Mouse (Mus musculus) midbrain, embryonic 12.5 days (tissue): ENCODE measurements around the gene Rdh19. TPM values are rescaled to one million over a fixed set of nuclear protein-coding genes. Genes with fewer than 3 reads are reported as not detected.
"Not testable (repeated sequence)": the region's sequence is repeated elsewhere in the genome, so short reads cannot be mapped to it uniquely, and the experiment has no call there.

Experiments
- ATAC-seq: fragments of 200-750 bp; cut with Nextera tagmentation; 2 replicates; pipeline ENCODE4 v1.8.0; 2017; ENCODE audit warnings: low read depth, moderate TSS enrichment, moderate library complexity; ENCODE audit not compliant: low FRiP score
- H3K27ac ChIP-seq: fragments of 300-500 bp; sonication (generic); replicated peaks from 2 replicates; pipeline ENCODE4 v1.5.1; 2016; ENCODE audit warnings: mild to moderate bottlenecking
- H3K27me3 ChIP-seq: fragments of 300-500 bp; sonication (generic); 2 replicates; pipeline ENCODE4 v1.6.1; 2016; ENCODE audit warnings: mild to moderate bottlenecking
- H3K36me3 ChIP-seq: fragments of 300-500 bp; sonication (generic); 2 replicates; pipeline ENCODE4 v1.6.1; 2016
- H3K4me1 ChIP-seq: fragments of 300-500 bp; sonication (generic); 2 replicates; pipeline ENCODE4 v1.6.1; 2016
- H3K4me2 ChIP-seq: fragments of 300-500 bp; sonication (generic); replicated peaks from 2 replicates; pipeline ENCODE4 v1.6.1; 2016; ENCODE audit warnings: mild to moderate bottlenecking, moderate library complexity
- H3K4me3 ChIP-seq: fragments of 300-500 bp; sonication (generic); 2 replicates; pipeline ENCODE4 v1.5.1; 2016; ENCODE audit warnings: mild to moderate bottlenecking
- H3K9ac ChIP-seq: fragments of 300-500 bp; sonication (generic); replicated peaks from 2 replicates; pipeline ENCODE4 v1.6.1; 2016; ENCODE audit warnings: mild to moderate bottlenecking, moderate library complexity
- H3K9me3 ChIP-seq: fragments of 300-500 bp; sonication (generic); 2 replicates; pipeline ENCODE4 v1.6.1; 2016; ENCODE audit warnings: mild to moderate bottlenecking
- WGBS: fragments of 180-500 bp; shearing (Covaris S2); methylation state at CpG from one replicate; pipeline ENCODE4 v1.1.7; 2016; 5-methylcytosine and 5-hydroxymethylcytosine counted together
- polyA plus RNA-seq: library from polyadenylated mRNA; unstranded; fragments of >200 nt; fragmentation: Nextera tagmentation; extraction: Ambion mirVana; gene quantifications from 2 replicates; pipeline ENCODE4 v1.2.1, GENCODE M21; 2016

Rdh19 gene
- polyA plus RNA-seq, 1 experiment from 2014 or later: not detected

DNA sequence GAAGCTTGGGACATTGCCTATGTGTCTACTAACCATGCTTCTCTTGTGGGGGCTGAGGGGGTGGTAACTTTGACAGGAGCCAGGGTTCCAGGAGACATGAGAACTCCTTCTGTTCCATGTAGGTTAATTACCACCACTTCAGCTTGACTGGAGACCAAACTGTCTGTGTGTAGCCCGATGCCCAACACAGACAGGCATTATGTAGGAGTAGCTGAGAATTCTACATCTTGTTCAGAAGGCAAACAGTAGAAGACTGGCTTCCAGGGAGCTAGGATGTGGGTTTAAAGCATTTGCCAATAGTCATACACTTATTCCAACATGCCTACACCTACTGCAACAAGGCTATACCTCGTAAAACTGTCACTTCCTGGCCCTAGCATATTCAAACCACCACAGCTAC is 11.2 kb upstream of the Rdh19 start:
- no peak overlapping the region for H3K27ac ChIP-seq
- no peaks in the 10 kb centered on the region for H3K36me3 ChIP-seq
- 90% methylated on average over 2 of the region's 2 CpGs for WGBS
- no peak for ATAC-seq
- H3K4me2 ChIP-seq: no peak overlapping the region
- no peaks in the 10 kb centered on the region for H3K27me3 ChIP-seq
- H3K4me3 ChIP-seq: no peak overlapping the region
- H3K9ac ChIP-seq: no peak overlapping the region
- no peaks in the 10 kb centered on the region for H3K9me3 ChIP-seq
- H3K4me1 ChIP-seq: no peaks in the 10 kb centered on the region

DNA sequence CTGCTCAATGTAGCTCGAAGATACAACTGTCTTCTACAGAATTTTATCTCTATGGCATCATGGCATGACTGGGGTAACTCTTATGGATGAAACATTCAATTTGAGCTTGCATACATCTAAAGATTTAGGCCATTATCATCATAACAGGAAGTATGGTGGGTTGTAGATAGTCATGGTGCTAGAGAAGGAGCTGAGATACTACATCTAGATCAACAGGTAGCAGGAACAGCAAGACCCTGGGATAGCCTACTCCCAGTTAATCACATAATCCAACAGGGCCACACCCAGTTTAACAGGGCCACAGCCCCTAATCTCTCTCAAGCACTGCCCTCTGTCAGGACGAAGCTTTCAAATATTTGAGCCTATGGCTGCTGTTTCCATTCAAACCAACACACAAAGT is 9.0 kb upstream of the Rdh19 start:
- Histone ChIP-seq H3K27ac (no peak overlapping the region), H3K4me1 (no peaks in the 10 kb centered on the region), H3K9me3 (no peaks in the 10 kb centered on the region), H3K27me3 (no peaks in the 10 kb centered on the region), H3K4me3 (no peak overlapping the region), H3K4me2 (no peak overlapping the region), H3K9ac (no peak overlapping the region), H3K36me3 (no peaks in the 10 kb centered on the region)
- 77% methylated on average over 2 of the region's 2 CpGs for WGBS
- ATAC-seq: no peak

DNA sequence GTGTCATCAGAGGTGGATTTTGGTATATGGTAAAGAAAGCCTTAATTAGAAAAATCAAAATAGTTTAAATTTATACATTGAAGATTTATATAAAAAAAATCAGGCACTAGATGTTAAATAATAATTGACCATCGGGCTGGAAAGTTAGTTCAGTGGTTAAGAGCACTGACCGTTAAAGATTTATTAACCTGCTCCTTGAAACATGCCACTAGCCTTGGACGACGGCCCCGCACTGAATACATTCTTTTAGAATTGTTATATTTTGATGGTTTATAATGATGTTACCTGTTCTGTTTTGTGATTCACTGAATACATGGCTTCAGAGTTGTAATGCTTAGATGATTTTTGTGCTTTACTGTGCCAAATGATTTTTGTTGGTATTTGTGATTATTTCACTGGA is 3.8 kb upstream of the Rdh19 start:
- not testable (repeated sequence) for H3K9ac ChIP-seq, H3K27ac ChIP-seq, H3K9me3 ChIP-seq, H3K4me1 ChIP-seq, H3K4me2 ChIP-seq, H3K27me3 ChIP-seq, ATAC-seq, H3K4me3 ChIP-seq, H3K36me3 ChIP-seq
- 95% methylated on average over 5 of the region's 5 CpGs for WGBS

DNA sequence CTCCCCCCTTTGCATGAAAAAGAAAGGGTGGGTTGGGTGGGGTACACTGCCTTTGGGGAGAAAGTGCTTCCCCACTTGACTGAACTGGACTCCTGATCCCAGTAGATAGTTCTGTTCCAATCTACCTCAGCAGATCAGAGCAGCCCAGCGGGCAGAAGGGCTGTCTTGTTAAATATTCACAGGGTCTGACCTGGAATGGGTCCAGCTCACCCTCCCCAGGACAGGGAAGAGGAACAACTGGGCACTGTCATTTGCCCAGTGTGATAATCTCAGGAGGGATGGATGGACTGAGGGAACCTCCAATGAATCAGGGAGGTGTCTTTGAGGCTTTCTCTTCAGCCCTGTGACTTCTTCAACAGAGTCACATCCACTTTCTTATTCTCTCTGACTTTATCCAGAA is 1.6 kb upstream of the Rdh19 start:
- Histone ChIP-seq H3K4me3 (no peak overlapping the region), H3K9ac (no peak overlapping the region), H3K27ac (no peak overlapping the region), H3K4me2 (no peak overlapping the region), H3K4me1 (no peaks in the 10 kb centered on the region), H3K36me3 (no peaks in the 10 kb centered on the region), H3K9me3 (no peaks in the 10 kb centered on the region), H3K27me3 (no peaks in the 10 kb centered on the region)
- ATAC-seq: no peak
- WGBS: 85% methylated on average over 1 of the region's 1 CpGs

DNA sequence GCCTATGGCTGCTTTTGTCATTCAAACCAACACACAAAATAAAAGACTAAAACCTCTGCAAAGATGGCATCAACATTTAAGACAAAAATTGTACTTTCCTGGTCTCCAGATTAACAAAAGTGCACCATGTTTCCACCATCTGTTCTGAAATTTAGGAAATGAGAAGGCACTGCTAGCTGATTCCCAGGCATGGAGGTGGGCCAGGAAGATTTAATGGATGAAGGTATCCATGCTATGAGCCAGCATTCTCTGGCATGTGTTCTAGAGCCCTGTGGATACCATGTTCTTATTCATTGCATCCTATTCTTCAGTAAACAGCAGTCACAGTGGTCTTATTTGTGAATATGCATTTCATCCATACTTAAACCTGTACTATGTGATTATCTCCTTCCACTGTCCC is 6.6 kb downstream of the Rdh19 start:
- ATAC-seq: no peak
- no peaks in the 10 kb centered on the region for H3K27me3 ChIP-seq
- H3K9me3 ChIP-seq: no peaks in the 10 kb centered on the region
- H3K36me3 ChIP-seq: no peaks in the 10 kb centered on the region
- no peak overlapping the region for H3K9ac ChIP-seq
- no peak overlapping the region for H3K27ac ChIP-seq
- no peaks in the 10 kb centered on the region for H3K4me1 ChIP-seq
- H3K4me3 ChIP-seq: no peak overlapping the region
- no peak overlapping the region for H3K4me2 ChIP-seq

DNA sequence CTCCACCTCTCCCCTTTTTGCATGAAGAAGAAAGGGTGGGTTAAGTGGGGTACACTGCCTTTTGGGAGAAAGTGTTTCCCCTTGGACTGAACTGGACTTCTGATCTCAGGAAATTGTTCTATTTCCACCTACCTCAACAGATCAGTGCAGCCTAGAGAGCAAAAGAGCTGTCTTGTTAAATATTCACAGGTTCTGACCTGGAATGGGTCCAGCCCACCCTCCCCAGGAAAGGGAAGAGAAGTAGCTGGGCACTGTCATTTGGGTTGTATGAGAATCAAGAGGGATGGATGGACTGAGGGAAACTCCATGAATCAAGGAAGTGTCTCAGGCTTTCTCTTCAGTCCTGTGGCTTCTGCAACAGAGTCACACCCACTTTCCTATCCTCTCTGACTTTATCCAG is 15.2 kb downstream of the Rdh19 start:
- ATAC-seq: no peak
- no peaks in the 10 kb centered on the region for H3K9me3 ChIP-seq
- no peak overlapping the region for H3K9ac ChIP-seq
- H3K4me1 ChIP-seq: no peaks in the 10 kb centered on the region
- H3K4me2 ChIP-seq: no peak overlapping the region
- H3K4me3 ChIP-seq: no peak overlapping the region
- H3K36me3 ChIP-seq: no peaks in the 10 kb centered on the region
- no peak overlapping the region for H3K27ac ChIP-seq
- H3K27me3 ChIP-seq: no peaks in the 10 kb centered on the region

DNA sequence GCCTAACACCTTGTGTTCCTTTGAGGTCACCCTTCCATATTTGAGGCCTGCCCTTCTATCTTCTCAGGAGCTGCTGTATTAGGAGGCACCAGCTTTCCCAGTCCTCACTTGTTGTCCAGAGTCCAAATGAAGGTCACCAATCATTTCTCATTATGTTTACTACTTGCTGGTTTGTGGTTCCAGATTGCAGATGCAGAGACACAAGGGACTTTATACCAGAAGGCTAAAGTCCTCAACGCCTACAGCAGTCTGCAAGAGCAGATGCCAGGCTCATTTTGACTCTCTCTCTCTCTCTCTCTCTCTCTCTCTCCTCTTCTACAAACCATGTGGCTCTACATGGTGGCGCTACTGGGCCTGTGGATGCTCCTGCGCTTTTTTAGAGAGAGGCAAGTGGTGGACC is 16.5 kb downstream of the Rdh19 start, which contains the start of gene Rdh16f2:
Gene Rdh16f2 (plus strand): TSS at position 243 of the 400 bp plus-strand sequence.
- no peaks in the 10 kb centered on the region for H3K36me3 ChIP-seq
- no peak within 1 kb of the TSS for H3K4me2 ChIP-seq
- H3K27ac ChIP-seq: no peak within 1 kb of the TSS
- WGBS: 79% methylated on average over 3 of the region's 3 CpGs
- no peak within 1 kb of the TSS for H3K9ac ChIP-seq
- H3K9me3 ChIP-seq: 0 out of 2 replicates have a peak, but pooled peaks cover 5% of the 10 kb centered on the region
- no peaks in the 10 kb centered on the region for H3K4me1 ChIP-seq
- H3K4me3 ChIP-seq: no peak within 1 kb of the TSS
- no peaks in the 10 kb centered on the region for H3K27me3 ChIP-seq
- no peak for ATAC-seq

DNA sequence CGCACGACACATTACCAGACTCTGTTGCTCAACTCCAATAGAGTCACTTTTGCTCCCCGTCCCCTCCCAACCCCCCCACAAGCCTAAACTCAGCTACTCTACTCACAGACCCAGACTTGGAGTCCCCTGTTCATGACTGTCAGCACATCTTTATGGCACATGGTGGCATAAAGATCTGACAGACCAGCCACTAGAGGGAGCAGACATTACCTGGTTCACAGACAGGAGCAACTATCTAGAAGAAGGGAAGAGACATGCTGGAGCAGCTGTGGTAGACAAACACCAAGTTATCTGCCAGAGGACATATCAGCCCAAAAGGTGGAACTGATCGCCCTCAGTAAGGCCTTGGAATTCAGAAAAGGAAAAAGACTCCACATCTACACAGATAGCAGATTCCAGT is 22.8 kb downstream of the Rdh19 start:
- no peak overlapping the region for H3K27ac ChIP-seq
- H3K9ac ChIP-seq: no peak overlapping the region
- 76% methylated on average over 4 of the region's 4 CpGs for WGBS
- no peaks in the 10 kb centered on the region for H3K27me3 ChIP-seq
- H3K36me3 ChIP-seq: no peaks in the 10 kb centered on the region
- H3K4me3 ChIP-seq: no peak overlapping the region
- ATAC-seq: no peak
- no peaks in the 10 kb centered on the region for H3K4me1 ChIP-seq
- 0 out of 2 replicates have a peak, but pooled peaks cover 6% of the 10 kb centered on the region for H3K9me3 ChIP-seq
- no peak overlapping the region for H3K4me2 ChIP-seq

DNA sequence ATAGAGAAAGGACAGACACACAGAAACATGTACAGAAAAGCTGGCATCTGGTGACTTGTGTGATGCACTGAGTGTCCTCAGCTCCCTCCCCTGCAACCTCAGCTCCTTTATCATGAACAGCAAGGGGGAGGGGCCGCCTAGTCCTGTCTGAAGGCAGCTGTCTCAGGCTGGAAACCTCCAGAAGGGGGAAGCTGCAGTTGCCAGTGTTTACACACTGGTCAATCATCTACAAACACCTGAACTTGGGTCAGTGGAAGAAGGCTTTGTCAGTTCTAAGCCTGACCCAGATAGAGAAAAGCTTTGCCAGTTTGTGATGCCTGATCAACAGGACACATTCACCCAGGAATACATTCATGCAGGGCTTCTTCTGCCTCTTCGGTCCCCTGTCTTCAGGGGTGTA is 28.0 kb downstream of the Rdh19 start:
- whole genome bisulfite sequencing: 55% methylated on average over 2 of the region's 2 CpGs
- Histone ChIP-seq H3K4me2 (no peak overlapping the region), H3K4me1 (no peaks in the 10 kb centered on the region), H3K36me3 (no peaks in the 10 kb centered on the region), H3K27me3 (no peaks in the 10 kb centered on the region), H3K27ac (no peak overlapping the region), H3K4me3 (no peak overlapping the region), H3K9ac (no peak overlapping the region), H3K9me3 (no peaks in the 10 kb centered on the region)
- no peak for ATAC-seq

DNA sequence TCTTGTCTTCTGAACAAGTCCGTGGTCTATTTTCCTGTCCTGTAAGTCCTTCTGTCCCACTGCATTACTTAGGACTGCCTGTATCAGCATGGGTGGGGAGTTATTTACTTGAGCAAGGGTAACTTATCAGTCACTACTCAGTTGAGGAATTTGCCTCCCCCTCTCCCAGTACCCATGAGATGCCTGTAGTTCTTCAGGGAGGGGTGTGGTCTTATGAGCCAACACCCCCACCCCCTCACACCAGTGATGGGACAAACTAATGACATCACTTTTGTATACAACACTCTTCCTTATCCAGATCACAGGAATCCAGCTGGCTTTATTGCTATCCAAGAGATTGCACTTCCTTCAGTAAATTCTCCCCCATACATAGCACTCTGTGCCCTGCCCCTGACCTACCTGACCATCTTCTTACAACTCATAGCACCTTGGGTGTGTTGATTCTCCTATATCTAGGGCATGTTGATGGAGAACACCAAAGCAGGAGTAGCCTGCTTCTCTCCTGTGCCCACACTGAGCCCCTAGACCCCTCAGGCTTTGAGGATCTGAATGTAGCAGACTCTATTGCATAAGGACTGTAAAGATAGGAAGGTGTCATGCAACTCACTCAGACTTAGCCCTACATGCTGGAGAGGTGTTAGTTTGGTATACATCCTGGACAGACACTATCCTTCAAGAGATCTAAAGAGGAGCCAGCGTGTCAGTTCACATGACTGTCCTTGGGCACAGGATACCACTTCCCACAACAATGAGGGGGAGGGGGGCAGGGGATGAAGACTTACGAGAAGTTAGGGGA is 28.7 kb downstream of the Rdh19 start:
- WGBS: 83% methylated on average over 3 of the region's 3 CpGs
- no peaks in the 10 kb centered on the region for H3K4me1 ChIP-seq
- H3K4me3 ChIP-seq: no peak overlapping the region
- no peaks in the 10 kb centered on the region for H3K36me3 ChIP-seq
- no peak overlapping the region for H3K27ac ChIP-seq
- no peak for ATAC-seq
- no peak overlapping the region for H3K9ac ChIP-seq
- H3K4me2 ChIP-seq: no peak overlapping the region
- no peaks in the 10 kb centered on the region for H3K27me3 ChIP-seq
- no peaks in the 10 kb centered on the region for H3K9me3 ChIP-seq

DNA sequence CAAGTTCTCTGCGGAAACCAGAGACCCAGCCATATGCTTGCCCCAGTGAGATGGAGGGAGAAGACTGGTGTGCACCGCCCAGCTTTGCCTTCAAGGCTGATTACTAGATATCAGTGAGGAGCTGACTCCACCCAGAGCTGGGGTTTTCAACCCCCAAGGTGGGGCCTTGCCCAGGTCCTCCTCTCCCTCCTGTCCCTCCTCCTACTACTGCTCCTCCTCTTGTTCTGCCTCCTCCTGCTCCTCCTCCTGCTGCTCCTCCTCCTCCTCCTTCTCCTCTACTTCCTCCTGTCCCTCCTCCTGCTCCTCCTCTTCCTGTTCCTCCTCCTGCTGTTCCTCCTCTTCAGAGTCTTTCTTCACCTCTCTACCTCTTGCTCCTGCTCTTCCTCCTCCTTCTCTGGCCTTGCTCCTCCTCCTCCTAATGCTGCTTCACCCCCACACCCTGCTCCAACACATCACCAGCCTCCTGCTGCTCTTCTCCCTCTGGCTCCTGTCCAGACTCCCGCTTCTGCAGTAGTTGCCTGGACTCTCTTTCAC is 29.5 kb downstream of the Rdh19 start:
- no peak for ATAC-seq
- Histone ChIP-seq H3K4me2 (no peak overlapping the region), H3K27me3 (no peaks in the 10 kb centered on the region), H3K36me3 (no peaks in the 10 kb centered on the region), H3K4me1 (no peaks in the 10 kb centered on the region), H3K4me3 (no peak overlapping the region), H3K9me3 (no peaks in the 10 kb centered on the region), H3K9ac (no peak overlapping the region), H3K27ac (no peak overlapping the region)
- 85% methylated on average over 3 of the region's 3 CpGs for WGBS

DNA sequence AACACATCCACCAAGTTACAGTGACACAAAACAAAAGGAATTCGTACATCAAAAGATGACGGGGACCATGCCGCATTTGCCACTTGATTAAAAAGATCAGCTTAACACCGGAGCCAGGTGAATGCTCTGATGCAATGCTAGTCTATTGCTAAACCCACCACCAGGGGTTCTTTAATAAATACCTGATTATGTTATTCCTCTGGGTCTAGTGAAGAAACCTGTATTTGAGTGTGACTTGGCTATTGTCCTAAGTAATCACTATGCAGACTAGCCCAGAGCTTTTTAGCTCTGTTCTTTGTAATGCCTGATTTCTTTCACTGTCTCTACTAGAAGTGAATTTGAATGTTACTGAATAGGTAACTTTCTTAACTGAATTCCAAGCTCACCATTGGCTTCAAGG is 31.3 kb downstream of the Rdh19 start:
- Histone ChIP-seq H3K9ac (no peak overlapping the region), H3K4me3 (no peak overlapping the region), H3K9me3 (no peaks in the 10 kb centered on the region), H3K4me1 (no peaks in the 10 kb centered on the region), H3K27me3 (no peaks in the 10 kb centered on the region), H3K4me2 (no peak overlapping the region), H3K36me3 (no peaks in the 10 kb centered on the region), H3K27ac (no peak overlapping the region)
- 85% methylated on average over 4 of the region's 4 CpGs for WGBS
- ATAC-seq: no peak

DNA sequence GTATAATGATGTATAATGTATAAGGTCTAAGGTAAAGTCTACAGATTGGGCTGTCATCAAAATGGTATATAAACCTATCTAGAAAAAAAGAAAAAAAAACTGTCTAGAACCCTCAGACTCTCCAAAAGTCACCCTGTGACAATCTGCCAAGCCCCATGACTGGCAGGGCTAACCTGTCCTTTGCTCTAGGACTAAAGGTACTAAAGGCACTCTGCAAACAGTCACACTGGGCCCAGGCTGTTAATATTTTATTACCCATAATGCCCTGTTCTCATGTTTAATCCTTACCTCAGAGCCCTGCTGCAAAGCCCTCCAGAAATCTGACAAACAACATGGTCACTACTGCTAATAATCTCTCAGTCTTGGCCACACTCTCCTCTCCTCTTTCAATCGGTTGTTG is 36.8 kb downstream of the Rdh19 start:
- Histone ChIP-seq H3K36me3 (no peaks in the 10 kb centered on the region), H3K27ac (no peak overlapping the region), H3K9me3 (no peaks in the 10 kb centered on the region), H3K4me2 (no peak overlapping the region), H3K4me3 (no peak overlapping the region), H3K27me3 (no peaks in the 10 kb centered on the region), H3K9ac (no peak overlapping the region), H3K4me1 (no peaks in the 10 kb centered on the region)
- ATAC-seq: no peak
- WGBS: 77% methylated on average over 1 of the region's 1 CpGs
